Mouse (Mus musculus) spleen, postnatal 36 days (tissue): Measurements from ENCODE around the gene Tcte2.
A peak's percentile ranks its signal among the peaks of the same experiment; 100 is the strongest.

ENCODE experiments used
- DNase-seq, 2 experiments: peaks; one replicate each; pipeline ENCODE4 v3.0.0; 2022; ENCODE audit warnings: low spot score in 2 of 2, mixed read lengths in 1 of 2

Tcte2 gene

DNA sequence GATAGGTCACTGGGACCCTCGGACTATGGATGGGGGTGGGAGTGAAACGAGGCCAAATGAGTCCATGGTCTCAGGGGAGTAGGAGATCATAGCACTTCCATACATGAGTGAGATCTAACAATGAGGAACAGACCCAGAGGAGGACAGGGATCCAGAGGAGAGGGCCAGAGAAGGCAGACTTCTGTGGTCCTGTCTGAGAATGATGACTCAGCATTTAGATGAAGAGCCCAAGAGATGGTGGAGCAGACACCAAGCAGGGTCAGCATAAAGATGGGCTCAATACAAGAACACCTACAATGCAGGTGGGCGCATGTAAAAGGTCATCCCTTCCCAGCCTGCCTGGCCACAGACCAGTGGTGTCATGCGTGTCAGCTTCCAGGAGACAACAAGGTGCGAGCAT, 41.4 kb downstream of the Tcte2 start:
- DNase-seq = no peak

DNA sequence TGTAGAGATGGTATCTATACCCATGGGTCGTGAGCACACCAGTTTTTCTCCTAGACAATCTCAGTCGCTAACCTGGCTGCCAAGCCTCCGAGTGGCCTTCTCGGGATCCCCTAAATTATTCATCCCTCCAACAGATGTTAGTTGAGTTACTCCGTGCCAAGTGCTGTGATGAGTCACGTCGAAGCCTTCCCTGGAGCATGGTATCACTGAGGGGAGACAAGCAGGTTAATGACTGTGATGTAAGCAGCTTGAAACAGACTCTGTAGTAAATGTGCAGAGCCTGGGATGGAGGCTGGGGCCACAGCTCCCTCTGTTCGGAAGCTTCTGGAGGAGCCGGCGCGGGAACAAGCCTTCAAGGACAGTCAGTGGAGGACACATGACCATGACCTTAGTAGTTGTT, 44.2 kb downstream of the Tcte2 start:
- no peak for DNase-seq

DNA sequence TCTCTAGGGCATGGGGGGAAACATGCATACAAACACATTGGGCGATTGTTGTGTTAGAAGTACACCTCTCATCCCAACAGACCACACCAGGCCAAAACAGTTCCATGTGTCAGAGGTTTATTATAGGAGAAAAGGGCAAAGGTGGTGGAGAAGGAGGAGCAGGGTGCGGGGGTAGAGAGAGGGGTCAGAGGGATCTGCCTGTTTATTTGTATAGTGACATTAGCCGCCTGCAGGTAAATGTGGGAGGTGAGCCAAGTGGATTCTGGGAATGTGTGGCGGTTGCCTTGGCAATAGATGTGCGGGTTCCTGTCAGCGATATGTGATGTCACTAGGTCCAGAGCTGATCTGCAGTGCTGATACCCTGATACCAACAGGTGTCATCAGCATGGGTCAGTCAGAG, 45.3 kb downstream of the Tcte2 start:
- DNase-seq = no peak

DNA sequence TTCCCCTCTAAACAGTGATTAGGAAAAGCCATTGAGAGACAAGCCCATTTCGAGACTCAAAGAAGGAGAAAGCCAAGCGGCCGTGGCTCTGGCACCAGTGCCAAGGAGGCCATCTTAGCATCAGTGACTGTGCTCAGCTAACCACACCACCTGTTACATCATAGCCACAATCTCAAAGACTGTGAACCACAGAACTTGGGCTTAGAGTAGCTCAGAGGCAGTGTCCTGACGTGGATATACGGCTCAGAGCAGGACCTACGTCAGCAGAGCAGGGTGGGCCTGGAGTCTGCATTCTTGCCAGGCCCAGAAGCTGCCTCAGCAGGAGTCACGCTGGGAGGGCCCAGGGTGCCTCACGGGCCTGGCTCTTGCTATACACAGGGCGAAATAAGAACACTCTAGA, 46.1 kb downstream of the Tcte2 start:
- no peak for DNase-seq

DNA sequence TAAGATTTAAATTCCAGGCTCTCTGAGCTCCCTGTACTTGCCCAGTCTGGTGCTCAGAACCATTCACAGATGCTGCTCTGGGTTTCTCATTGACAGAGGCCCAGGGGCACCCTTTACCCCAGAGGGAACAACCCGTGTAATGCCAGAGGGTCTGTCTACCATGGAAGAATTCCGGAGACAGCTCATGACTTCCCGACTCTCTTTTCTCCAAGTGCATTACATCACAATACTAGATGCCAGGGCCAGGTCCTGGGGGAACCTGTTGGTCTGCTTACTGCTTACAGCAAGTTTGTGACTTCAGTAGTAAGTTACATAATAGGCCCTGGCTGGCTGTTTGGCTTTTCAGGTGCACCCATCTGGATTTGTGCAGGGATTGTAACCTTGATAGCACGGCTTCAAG, 47.0 kb downstream of the Tcte2 start:
- DNase-seq = no peak

DNA sequence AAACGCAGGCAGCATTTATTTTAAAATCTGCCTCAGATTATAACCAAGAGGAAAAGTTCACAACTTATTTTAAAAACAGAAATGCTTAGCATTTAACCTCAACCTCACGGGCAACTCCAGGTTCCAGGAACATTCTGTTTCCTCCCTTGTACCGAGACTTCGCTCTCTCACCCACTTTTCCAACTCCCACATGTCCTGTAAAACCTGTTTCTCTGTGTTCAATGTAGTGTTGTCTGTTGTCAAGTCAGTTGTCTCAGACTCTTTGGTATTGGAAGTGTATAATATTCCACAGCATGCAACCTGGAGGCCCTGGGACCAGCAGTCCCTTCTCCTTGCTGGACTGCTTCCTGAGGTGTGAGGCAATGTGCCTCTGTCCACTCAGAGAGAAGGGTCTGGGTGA, 47.5 kb downstream of the Tcte2 start:
- no peak for DNase-seq

DNA sequence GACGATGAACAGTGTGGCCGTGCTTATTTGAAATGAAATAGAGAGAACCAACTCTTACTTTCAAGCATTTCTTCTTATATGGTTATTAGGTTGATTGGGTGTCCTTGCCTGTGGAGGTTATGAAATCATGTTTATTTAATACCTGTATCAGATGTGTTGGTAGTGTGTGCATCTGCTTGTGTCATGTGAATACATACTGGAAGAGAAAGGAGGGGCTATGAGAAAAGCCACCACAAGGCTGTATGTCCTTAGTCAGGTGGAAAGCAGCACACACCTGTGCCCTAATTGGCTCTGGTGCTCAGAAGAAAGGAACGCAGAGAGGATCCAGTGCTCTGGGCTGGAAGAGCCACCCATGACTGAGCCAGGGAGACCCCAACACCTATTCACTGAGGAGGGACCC, 49.1 kb downstream of the Tcte2 start:
- no peak for DNase-seq

DNA sequence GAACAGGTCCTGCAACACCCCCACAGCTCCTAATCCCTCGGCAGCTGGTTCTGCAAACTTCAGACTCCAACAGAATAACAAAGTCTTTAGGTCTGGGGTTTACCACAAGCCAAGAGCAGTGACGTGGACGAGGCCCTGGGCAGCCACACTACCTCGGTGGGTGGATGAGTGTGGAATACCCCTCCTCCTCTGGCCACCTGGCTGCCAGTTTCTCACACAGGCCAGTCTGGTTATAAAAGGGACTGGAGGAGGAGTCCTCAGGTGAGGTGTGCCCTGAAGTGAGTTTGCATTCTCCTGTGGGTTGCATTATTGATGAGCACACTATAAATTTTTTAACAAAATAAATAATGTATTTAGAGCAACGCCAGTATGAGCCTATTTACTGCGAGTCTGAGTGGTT, 49.5 kb downstream of the Tcte2 start:
- no peak for DNase-seq

DNA sequence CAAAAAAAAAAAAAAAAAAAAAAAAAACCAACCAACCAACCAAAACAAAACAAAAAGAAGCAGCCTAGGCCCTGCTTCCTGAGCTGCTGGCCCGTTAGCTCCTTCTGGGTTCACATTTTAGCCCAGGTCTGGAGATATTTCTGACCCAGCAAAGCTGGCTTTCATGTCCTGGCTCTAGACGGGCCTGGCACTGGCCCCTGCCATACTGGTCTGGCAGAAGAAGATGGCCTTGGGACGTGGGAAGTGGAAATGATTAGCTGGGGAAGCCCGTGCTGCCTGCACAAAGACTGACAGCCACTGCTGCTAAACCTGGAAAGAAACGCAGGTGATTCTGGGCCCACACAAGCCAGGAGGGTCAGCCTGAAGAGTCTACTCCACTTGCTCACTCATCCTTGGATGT, 50.5 kb downstream of the Tcte2 start:
- no peak for DNase-seq

DNA sequence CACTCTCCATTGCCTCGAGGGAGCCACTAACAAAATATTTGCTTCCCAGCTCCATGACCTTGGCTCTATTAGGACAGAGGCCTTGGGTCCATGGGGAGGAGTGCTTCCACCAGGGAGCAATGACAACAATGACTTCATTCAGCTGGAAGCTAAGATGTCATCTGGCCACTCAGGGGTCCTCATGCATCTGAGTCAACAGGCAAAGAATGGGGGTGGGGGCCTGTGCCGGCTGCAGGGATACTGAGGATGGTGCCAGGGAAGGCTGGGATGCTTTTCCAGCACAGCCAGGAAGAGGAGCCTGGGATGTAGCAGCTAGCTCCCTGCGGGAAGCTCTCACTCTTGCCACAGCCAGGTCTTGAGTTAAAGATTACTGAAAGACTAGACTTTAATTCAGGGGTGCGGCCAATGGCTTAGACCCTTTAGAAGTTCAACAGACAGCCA, 56.1 kb downstream of the Tcte2 start:
- no peak for DNase-seq

DNA sequence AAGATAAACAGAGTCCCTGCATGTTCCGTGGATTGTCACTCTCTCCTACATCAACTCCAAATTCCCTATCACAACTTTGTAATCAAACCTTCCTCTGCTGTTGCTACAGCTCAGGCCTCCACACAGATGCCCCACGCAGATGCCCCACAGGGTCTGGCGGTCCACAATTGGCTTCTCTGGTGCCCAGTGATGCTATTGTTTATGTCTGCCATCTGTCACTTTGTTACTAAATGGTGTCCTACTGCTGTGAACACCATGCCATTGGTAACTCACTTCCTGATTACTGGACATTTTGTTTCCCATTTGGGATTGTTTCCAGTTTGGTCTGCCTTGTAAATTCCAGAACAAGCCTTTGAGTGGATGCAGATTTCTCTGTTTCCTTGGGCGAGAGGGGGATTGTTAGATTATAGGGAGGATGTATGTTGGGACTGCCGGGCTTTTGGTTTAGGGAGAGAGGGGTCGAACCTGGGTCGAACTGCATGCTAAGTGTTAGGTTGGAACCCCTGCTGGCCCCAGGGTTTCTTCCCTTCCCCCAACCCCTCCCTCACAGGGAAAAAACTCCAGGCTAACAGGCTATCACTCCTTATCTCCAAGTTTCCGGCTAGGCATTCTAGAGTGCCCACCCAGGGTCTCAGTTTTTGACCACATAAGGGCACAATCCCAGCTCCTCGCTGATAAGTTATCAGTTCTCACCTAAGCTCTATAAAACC, 57.9 kb downstream of the Tcte2 start:
- no peak for DNase-seq

DNA sequence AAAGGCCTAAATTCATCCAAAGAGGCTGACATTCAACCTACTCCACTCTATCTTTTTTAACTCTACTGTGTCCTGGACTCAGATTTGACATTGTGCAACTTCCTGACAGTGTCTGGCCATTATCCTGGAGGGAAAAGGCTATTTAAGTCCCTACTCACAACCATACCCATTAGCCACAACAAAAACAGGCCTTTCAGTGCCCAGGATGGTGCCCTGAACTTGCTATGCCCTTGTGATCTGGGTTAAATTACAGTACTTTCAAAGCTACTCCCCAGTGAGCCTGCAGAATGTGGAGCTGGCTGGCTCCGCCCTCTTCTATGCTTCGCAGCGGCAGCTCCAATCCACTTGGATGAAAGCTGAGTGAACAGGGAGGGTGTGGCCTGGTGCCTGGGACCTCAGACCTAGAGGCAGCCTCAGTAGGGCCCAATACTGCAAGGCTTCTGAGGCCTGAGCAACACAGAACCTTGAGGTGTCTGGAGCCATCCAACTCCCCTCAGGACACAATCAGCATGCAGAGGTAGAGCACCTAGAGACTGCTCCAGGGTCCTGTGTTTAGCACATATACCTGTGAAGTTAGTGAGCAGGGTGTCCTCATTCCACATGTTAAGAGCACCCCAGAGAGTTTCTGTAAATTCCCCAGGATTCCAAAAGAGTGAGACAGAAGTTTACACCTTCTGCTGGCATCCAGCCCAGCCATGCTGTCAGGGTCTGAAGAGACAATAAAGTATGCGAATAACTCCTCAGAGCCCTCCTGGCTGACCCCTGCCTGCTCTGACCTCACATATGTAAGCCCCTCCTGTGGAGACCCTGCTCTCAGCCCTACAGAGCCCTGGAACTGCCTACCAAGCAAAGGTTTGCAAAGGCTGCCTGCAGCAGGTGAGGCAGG, 61.3 kb downstream of the Tcte2 start:
- no peak for DNase-seq

DNA sequence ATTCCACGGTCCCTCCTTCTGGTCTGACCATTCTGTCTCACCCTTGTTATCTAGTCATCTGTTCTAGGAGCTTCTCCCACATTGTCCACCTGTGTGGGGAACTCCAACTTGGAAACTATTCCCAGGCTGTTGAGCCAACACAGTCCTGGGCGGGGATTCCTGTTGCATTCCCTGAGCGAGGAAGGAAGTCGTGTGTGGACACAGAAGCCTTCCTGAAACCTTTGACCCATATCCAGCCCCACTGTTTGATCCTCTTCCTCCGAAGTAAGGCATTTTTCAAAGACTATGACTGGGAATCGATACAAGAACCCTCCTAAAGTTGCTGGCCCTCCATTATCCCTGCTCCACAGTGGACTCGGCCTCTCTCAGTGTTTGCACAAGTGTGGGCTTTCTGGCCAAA, 61.9 kb downstream of the Tcte2 start:
- no peak for DNase-seq

DNA sequence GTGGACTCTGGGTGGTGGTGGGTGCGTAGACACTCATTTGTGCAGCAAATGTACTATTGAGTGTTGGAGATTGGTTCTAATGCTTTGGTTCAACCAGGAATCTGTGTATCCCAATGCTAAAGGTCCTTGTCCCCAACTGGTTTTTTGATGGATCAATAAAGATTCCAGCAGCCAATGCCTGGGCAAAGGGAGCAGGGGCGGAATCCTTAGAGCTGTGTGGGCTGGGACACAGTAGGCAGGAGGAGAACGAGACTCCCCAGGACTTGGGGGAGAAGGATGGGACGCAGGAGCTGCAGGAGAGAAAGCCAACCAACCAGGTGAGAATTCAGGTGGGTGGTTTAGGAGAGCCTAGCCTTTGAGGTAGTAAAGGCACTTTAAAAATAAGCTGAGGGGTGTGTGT, 63.4 kb downstream of the Tcte2 start:
- no peak for DNase-seq

DNA sequence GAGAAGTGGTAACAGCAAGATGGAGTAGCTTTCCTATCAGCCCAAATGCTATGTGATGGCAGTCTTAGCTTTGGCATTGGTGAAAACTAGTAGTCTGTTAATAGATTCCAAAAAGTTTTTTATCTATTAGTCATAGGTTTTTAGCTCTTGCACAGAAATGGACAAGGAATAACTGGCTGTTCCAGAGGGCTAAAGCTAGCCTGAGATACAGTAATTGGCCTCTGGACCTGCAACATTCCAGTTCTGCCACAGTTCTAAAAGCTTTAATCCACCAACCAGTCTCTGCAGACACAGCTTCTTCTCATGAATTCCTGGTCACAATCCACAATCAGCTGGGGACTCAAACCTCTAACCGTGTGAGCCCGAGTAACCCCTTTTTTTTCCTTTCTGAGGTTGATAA, 64.0 kb downstream of the Tcte2 start:
- no peak for DNase-seq

DNA sequence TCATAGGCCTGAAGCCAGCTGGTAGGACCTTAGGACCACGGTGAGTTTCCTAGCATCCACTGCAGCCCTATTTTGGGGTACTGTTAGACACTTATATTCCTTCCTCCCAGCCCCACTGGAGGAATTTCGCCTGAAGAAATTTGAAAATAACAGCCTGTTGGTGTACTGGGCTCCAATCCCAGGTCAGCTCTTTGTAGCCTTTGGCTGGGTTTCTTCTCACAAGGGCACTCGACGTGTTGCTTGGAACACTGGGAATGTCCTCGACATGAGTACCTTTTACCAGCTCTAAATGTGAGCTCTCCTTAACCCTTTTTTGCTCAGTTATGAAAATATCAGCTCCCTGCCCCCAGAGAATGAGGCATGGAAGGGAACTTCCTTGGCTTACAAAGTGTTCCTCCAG, 65.7 kb downstream of the Tcte2 start:
- DNase-seq = no peak

DNA sequence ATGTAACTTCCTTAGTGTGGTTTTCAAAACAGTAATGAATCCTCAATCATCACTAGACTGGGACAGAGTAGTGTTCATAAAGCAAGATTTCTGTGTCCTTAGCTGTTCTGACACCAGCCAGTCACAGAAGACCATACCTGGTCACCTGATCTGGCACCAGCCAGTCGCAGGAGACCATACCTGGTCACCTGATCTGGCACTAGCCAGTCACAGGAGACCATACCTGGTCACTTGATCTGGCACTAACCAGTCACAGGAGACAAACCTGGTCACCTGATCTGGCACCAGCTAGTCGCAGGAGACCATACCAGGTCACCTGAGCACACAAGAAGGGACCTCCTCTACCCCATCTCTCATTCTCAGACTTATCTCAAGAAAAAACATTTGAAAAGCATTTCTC, 66.4 kb downstream of the Tcte2 start:
- no peak for DNase-seq

DNA sequence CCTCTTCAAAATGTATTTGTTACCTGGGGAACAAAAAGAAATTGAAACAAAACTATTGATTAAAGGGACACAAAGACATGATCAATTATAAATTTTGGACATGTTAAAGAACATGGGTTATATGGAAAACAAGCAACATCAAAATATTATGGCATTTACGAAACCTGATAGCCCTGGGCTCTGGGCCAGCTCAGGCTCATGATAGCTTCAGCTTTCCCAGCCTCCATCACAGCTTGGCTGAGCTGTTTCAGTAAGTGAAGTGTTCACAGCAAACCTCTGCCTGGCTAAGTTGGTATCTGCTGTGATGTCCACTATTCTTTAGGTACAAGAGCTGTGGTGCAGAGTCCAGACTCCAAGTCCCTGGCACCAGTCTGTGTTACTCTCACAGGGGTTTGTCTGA, 67.4 kb downstream of the Tcte2 start:
- DNase-seq = no peak

DNA sequence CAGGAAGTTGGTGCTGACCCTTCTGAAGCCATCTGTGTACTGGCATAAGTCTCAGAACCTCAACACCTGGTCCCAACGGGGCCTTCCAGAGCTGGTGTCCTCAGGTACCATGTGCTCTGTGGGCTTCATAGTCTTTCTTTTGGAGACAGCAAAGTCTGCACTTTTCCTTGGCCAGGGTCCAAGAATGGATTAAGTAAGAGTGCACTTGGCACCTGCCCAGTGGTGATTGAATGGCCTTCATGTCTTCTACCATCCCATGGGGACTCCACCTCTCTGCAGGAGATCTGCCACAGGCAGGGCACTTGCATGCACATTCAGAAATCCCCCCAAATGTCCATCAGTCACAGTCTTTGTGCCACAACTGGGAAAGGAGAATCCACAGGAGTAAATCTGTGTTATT, 74.0 kb downstream of the Tcte2 start:
- no peak for DNase-seq

DNA sequence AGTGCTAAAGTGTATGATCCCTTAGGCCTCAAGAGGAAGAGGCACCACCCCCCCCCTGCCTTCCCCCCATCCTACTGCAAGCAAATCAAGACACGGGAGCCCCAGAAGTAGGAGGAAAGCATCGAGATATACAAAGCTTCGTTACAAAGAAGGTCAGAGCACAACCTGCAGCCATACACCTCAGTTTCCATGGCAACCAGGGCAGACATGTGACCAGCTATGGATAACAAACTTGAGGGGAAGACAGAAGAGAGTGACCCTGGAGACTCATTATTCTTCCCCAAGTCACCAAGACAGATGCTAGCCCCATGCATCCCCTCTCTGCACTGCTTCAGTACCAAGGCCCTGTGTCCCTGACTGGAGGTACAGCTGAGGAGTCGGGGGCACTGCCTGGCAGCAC, 74.5 kb downstream of the Tcte2 start:
- DNase-seq = no peak

DNA sequence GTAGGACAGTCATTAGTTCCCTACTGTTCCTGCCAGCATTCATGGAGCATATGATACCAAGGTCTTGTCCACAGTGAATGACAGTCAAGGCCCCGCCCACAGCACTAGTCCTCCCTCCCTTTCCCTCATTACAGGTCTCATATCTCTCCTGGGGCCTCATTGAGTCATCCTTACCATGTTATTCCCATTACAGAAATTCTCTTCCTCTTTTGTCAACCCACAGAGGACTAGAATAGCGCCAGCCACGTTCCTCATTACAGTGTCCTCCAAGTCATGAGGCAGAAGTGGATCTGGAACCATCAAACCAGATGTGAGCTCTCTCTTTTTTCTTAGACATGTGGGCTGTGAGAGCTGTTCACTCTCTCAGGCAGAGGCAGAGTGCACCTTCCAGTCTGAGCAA, 76.0 kb downstream of the Tcte2 start:
- peak in 1 of 2 experiments; percentile 11 for DNase-seq

DNA sequence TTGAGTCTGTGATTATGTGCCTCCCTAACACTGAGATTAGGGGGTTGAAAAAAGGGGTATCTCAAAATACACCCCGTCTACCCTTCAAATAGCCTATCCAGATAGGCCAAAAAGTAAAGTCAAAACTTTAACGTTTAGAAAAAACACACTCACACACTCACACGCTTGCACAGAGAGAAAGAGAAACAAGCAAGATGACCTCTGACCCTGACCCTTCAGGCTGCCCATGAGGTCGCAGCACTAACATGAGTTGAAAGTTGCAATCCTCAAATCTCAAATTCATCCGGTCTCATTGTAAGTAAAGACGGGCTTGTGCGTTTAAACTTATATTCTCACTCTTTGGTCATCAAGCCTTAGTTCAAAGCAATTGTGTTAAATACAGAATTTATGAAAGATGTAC, 77.4 kb downstream of the Tcte2 start:
- DNase-seq = no peak

DNA sequence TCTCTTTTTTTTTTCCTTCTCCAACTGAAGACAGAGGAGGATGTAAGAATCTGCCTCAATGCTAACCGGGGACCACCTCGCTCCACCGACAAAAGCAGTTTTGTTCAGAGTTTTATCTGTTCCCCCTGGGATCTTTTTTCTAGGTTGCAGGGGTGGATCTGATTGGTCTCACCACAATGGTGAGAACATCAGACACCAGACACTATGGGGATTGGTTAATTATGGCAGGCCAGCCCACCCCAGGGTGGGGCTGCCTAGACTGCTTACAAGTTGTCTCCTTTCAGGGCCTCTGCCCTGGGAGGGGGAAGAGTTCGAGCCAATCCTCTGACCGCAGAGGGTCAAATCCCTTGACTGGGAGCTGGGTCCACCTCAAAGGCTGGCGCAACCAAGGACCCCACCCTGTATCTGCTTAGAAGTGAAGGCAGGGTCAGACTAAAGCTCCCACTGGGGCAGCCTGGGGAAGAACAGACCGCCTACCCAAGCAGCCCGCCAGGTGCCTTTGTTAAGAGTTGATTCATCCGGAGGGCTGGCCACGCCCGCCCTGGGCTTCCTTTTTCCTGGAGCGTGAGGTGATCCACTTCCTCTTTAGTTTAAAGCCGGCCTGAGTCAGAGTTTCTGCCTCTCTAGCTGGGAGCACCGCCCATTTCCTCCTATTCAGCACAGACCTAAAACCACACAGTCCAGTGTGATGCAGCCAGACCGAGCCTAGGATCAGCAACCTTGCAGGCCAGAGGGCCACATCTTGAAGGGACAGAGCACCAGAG, 78.0 kb downstream of the Tcte2 start:
- DNase-seq = peak; percentile 86 to 89
